Mouse (Mus musculus): ENCODE measurements at regions not wholly inside any gene's neighbourhood (a gene's known extent, or its start where the extent isn't known, plus 50 kb on each side); places are given as distances from the start of the nearest gene placed in this dataset.
A peak's percentile ranks its signal among the peaks of the same experiment; 100 is the strongest.
"Not testable (repeated sequence)": the region's sequence is repeated elsewhere in the genome, so short reads cannot be mapped to it uniquely, and the experiment has no call there.

GRCm38 (mm10) chr6:31810602-31811512 is 239.2 kb upstream of the 1700012A03Rik start:
- no peak for DNase-seq

- DNase-seq: not testable (repeated sequence)
Measured at GRCm38 (mm10) chr6:31804468-31804867, 240.7 kb upstream of the Podxl start.

DNA sequence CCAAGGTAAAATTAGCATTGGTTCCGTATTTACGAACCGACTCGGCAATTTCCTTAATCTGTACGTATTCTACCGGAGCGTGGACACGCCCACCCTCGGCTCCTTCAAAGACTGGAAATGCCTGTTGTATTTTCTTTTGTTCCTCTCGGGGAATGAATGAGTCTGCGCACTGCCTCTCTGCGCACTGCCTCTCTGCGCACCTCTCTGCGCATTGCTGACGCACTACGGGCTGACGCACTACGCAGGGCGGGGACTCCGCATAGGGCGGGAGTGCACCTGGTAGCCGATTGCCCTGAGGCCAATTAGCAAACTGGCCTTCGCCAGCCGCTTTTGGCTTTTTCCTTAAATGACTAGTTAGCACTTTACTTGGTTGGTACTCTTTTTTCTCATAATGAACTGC is 239.4 kb upstream of the Podxl start:
- not testable (repeated sequence) for DNase-seq

GRCm38 (mm10) chr6:31791547-31791946 is 227.8 kb upstream of the Podxl start:
- no peak for DNase-seq

DNA sequence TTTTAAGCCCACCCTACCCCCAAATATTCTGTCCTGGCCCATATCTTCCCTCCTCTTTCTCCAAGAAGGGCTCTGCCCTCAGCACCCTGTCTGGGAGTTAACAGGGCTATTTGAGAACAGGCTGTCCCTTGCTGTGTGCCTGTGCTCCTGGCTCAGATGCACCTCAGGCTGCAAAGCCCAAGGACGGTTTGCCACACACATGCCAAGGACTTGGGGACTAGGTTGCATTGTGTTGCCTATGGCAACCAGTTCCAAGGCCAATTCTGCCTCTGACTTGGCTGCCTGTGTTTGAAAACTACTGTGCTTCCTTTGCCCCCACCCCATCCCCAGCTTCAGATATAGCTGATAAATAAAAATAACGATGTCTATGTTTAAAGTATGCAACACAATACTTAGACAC is 227.1 kb upstream of the Podxl start:
- DNase-seq: no peak

DNA sequence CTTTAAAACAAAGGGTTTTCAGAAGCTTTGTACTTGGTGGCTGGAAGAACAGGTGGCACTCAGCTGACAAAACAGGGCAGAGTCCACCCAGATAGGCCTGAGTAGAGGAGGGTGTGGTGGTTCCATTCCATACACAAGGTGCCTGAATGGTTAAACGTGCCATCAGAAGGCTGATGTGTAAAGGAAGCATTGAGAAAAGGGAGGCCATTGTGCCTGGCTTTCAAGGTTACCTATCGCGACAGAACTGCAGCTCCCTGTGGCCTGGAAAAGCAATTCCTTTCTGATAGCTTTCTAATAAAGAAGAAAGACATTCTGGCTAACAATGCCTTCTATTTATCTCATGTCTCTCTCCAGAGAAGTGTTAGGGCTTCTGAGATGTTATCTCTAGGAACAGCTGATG is 213.1 kb upstream of the Podxl start:
- no peak for DNase-seq

- no peak for DNase-seq
Measured at GRCm38 (mm10) chr6:31771916-31772315, 208.1 kb upstream of the Podxl start.

DNA sequence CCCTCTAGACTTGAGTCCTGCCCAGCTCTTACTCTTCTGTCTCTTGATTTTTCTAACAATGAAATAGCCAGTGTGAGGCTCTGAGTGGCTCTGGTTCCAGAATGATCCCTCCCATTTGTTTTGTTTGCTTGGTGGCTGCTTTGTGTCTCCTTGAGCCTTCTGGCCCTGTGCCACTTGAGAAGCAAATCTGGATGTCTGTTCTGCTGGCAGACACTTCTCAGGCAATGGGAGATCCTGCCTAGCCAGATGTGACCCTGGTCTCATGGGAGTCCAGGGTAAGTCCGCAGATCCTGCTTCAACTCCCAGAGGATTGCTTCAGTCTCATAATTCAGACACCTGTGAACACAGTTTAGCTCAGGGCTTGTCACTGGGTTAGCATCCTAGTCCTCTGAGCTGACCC is 181.8 kb upstream of the Podxl start:
- DNase-seq: no peak

DNA sequence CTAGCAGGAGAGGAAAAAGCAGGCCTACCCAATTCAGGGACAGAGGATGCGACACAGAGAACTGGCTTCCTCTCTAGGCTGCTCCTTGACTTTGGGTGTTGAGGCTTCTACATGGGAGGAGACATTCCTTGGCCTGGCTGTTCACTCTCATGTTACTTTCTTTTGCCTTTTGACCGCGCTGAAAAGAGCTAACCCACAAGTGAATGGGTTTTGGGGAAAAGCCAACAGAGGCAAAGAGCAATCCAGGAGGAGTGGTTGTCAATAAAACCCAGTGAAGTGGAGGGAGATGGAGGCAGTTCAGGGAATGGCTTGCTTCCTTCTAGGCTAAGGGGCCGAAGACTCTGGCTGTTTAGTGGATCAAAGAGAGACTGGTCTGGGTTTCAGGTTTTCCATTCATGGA is 167.6 kb upstream of the Podxl start:
- DNase-seq: no peak

GRCm38 (mm10) chr6:31719614-31720013 is 155.8 kb upstream of the Podxl start:
- no peak for DNase-seq

DNA sequence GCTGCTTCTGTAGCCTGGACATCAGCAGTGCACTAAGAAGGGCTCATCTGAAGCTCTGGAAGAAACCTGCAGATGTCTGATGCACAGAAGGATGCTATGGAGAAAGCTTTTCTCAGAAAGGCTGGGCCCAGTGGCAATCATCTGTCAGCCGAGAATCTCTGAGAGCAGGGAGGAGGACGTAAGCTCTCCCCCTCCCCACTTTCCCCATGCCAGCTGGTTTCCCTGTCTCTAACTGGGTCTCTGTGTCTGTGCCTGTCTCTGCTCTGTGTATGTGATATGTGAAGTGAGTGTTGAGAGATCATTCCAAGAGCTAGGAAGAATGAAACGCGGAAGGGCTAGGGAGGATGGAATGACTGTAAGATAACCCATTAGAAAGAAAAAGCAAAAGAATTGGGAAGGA is 155.1 kb upstream of the Podxl start:
- DNase-seq: no peak

GRCm38 (mm10) chr6:31717531-31717930 is 153.8 kb upstream of the Podxl start:
- DNase-seq: no peak

- no peak for DNase-seq
Measured at GRCm38 (mm10) chr6:31707256-31707655, 143.5 kb upstream of the Podxl start.

GRCm38 (mm10) chr6:31704191-31704590 is 140.4 kb upstream of the Podxl start:
- no peak for DNase-seq

DNA sequence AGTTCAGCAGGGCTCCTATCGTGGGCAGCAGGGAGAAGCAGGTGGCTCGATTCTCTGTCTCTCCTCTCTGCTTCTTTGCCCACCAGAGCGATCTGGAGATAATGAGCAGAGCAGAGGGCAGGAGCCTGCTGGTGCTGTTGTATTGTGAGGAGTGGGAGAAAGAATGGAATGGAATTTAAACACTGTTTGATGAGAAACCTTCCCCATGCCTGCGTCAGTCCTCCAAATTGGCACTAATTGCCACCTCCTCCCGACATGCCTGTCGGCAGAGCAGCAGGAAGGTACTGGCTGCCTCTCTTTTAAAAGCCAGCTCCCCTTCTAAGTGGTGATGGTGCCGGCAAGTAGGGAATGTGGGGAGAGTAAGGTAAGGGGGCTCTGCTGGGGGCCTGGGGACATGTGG is 139.2 kb upstream of the Podxl start:
- DNase-seq: no peak

DNA sequence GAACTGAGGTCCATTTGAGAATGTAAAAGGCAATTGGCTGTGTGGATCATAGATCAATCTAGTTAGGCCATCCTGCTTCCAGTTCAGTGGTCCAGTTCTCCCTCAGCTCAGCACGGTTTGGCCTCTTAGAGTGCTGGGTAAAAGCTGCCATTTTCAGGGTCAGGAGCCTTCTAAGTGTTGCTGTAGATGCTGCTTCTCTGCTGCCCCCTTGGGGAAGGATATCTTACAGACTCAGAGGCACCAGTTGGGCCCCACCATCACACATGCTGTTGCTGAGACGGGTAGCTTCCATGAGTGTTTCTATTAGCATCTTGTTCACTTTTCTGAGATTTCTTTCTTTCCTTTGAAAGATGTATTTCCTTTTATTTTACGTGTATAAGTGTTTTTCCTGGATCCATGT is 132.1 kb upstream of the Podxl start:
- DNase-seq: no peak

- DNase-seq: no peak
Measured at GRCm38 (mm10) chr6:31693047-31693446, 129.3 kb upstream of the Podxl start.

GRCm38 (mm10) chr6:31692024-31692423 is 128.2 kb upstream of the Podxl start:
- no peak for DNase-seq

- DNase-seq: no peak
Measured at GRCm38 (mm10) chr6:31680101-31680500, 116.3 kb upstream of the Podxl start.

GRCm38 (mm10) chr6:31665671-31666486 is 102.1 kb upstream of the Podxl start:
- DNase-seq: no peak

DNA sequence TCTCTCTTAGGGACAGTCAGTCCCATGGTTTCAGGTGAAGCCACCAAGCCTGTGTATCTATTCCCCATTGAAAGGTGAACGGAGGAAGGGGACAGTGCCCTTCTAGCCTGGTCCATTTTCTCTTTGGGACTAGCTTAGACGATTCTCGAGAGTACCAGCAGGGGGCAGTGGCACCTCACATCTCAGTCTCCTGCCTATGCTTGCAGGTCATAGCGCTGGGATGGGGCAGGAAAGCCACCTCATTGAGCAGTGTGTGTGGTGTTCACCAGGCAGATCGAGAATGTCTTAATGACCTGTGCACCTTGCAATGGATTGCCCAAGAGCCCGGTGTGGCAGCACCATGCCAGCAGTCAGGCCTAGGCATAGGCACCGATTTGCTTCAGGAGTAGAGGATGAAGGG is 100.7 kb upstream of the Podxl start:
- DNase-seq: peak; percentile 75

- peak; percentile 68 for DNase-seq
Measured at GRCm38 (mm10) chr6:31660778-31661177, 97.0 kb upstream of the Podxl start.

DNA sequence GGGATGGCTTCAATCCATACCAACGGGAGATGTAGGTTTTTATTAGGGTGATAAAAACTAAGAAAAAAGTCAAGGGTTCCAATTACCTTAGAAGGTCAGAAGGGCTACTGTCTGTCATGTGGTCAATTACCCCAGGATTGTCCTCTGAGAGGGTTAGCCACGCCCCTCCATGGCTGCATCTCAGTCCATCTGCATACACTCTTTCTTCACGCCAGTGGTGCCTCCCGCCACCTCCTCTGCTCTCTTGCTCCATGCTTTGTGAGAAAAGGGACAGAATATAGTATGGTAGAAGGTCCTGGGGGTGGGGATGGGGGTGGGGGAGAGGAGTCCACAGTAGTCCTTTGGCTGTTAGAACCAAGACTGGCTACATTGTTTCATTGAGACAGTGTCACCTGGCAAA is 96.1 kb upstream of the Podxl start:
- no peak for DNase-seq
